Mouse (Mus musculus) heart, embryonic 10.5 days (tissue): ENCODE data around the gene Dmgdh. TPM values are rescaled to one million over a fixed set of nuclear protein-coding genes. Genes with fewer than 3 reads are reported as not detected.

ENCODE experiments used
- DNase-seq: peaks from one replicate; pipeline ENCODE4 v3.0.0-alpha.2; 2017; ENCODE audit warnings: low spot score
- H3K27ac ChIP-seq: fragments of 300-500 bp; sonication (generic); 2 replicates; pipeline ENCODE4 v1.5.1; 2016; ENCODE audit warnings: mild to moderate bottlenecking
- H3K27me3 ChIP-seq: fragments of 300-500 bp; sonication (generic); 2 replicates; pipeline ENCODE4 v1.6.1; 2016; ENCODE audit warnings: mild to moderate bottlenecking; ENCODE audit not compliant: poor library complexity, insufficient read depth, severe bottlenecking
- H3K36me3 ChIP-seq: fragments of 300-500 bp; sonication (generic); 2 replicates; pipeline ENCODE4 v1.6.1; 2016; ENCODE audit warnings: mild to moderate bottlenecking, moderate library complexity
- H3K4me1 ChIP-seq: fragments of 300-500 bp; sonication (generic); 2 replicates; pipeline ENCODE4 v1.6.1; 2016; ENCODE audit warnings: mild to moderate bottlenecking
- H3K4me3 ChIP-seq: fragments of 300-500 bp; sonication (generic); 2 replicates; pipeline ENCODE4 v1.5.1; 2016; ENCODE audit warnings: mild to moderate bottlenecking, moderate library complexity
- H3K9me3 ChIP-seq: fragments of 300-500 bp; sonication (generic); 2 replicates; pipeline ENCODE4 v1.6.1; 2016; ENCODE audit warnings: mild to moderate bottlenecking, moderate library complexity
- WGBS: fragments of 180-500 bp; shearing (Covaris S2); methylation state at CpG from one replicate; pipeline ENCODE4 v1.1.7; 2016; 5-methylcytosine and 5-hydroxymethylcytosine counted together
- polyA plus RNA-seq: library from polyadenylated mRNA; unstranded; fragments of >200 nt; fragmentation: Nextera tagmentation; extraction: Ambion mirVana; gene quantifications from 2 replicates; pipeline ENCODE4 v1.2.1, GENCODE M21; 2016

Dmgdh gene
- polyA plus RNA-seq, 1 experiment from 2014 or later = 1.1 TPM

- DNase-seq = no peak
- WGBS = 76% methylated on average over 3 of the region's 3 CpGs
- Histone ChIP-seq H3K27me3 (no peaks in the 10 kb centered on the region), H3K27ac (no peak overlapping the region), H3K4me3 (no peak overlapping the region), H3K4me1 (0 out of 2 replicates have a peak, but pooled peaks cover 2% of the 10 kb centered on the region), H3K9me3 (no peaks in the 10 kb centered on the region), H3K36me3 (no peaks in the 10 kb centered on the region)
Measured at GRCm38 (mm10) chr13:93762879-93763278, 88.6 kb downstream of the Dmgdh start.

DNA sequence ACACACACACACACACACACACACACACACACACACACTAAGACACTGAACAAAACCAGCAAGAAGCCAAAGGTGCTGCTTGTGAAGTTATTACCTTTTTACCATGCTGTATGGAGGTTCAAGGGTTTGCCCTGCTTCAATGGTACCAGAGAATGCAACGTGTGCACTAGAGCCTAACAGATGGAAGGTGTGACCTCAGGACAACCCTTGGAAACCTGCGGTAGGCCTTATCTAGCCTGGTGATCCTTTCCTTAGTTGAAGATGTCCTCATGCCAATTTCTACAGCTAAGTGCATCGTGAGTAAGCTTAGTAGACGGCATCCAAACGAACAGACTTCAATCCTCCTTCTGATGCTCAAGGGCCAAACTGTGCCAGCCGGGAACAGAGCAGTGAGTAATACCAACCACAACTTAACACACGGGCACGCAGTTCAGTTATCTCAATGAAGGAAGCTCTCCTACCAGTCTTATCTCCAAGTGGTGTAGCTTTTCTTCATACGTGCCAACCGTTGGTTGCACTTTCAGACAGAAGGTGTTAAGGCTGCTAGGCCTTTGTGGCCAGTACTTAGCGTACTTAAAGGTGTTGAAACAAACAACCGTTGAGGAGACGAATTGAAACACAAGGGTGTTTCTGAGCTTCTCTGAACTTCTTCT, 90.2 kb downstream of the Dmgdh start:
- H3K36me3 ChIP-seq = no peaks in the 10 kb centered on the region
- DNase-seq = no peak
- H3K4me3 ChIP-seq = no peak overlapping the region
- H3K4me1 ChIP-seq = no peaks in the 10 kb centered on the region
- WGBS = 75% methylated on average over 13 of the region's 13 CpGs
- peaks cover 5% of the 10 kb centered on the region; the same call in 1 of the 2 replicates for H3K27me3 ChIP-seq
- H3K27ac ChIP-seq = no peak overlapping the region
- no peaks in the 10 kb centered on the region for H3K9me3 ChIP-seq

DNA sequence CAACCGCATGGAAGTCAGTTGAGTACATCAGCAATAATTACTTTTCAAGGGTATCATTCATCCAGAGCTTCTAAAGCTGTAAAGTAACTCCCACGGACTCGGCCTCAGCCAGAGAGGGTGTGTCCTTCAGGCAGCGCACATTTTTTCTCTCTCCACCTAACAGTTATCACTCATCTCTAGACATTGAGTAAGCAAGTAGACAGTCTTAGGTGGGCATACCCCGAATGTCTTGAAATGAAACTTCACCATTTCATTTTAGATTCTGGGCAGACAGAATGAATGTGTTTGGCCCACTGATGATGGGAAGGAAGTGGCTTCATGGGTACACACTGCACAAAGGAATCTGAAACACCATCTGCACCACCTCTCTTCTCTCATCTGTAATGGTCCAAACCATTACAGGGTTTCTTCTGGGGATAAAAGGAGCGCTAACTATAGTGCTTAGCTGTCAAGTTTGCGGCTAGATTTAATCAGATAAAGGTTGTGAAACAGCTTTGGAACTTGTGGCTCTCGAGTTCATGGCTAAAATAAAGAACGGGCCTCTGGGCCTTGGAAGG, 96.9 kb downstream of the Dmgdh start:
- H3K4me3 ChIP-seq = peak overlapping the region; percentile 74
- 37% methylated on average over 9 of the region's 9 CpGs for WGBS
- no peaks in the 10 kb centered on the region for H3K36me3 ChIP-seq
- H3K27ac ChIP-seq = peak overlapping the region; percentile 93
- peaks cover 18% of the 10 kb centered on the region; the same call in 1 of the 2 replicates for H3K4me1 ChIP-seq
- DNase-seq = no peak
- peaks cover 13% of the 10 kb centered on the region; the same call in 1 of the 2 replicates for H3K27me3 ChIP-seq
- H3K9me3 ChIP-seq = no peaks in the 10 kb centered on the region

DNA sequence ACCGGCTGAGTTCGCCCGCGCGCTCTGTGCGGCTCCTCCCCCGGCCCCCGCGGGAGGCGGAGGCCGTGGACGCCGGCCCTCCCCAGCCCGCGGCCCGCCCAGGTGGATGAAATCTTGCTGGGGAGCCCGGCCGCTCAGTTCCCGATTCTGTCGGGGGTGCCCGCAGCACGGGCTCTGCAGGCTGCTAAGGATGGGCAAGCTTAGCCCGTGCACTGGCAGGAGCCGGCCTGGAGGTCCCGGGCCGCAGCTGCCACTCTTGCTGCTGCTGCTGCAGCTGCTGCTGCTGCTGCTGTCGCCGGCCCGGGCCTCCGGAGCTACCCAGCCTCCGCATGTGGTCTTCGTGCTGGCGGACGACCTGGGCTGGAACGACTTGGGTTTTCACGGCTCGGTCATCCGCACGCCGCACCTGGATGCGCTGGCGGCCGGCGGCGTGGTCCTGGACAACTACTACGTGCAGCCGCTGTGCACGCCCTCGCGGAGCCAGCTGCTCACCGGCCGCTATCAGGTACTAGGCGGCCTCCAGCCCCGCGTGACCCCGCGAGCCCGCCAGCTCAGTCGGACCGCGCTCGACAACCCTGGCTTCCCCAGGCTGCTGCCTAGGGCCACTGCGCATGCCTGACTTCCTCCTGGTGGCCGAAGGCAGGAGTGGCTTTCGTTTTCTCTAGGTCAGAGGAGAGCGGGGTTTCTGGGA, 97.5 kb downstream of the Dmgdh start, which contains the start of gene Arsb:
TSS of gene Arsb (plus strand) at position 43 of the 691 bp plus-strand sequence.
- peak; percentile 91 for DNase-seq
- under 1% methylated on average over 66 of the region's 66 CpGs for WGBS
- Histone ChIP-seq H3K4me3 (peak within 1 kb of the TSS; percentile 74), H3K27me3 (peaks cover 13% of the 10 kb centered on the region; the same call in 1 of the 2 replicates), H3K9me3 (no peaks in the 10 kb centered on the region), H3K27ac (peak within 1 kb of the TSS; percentile 93), H3K36me3 (no peaks in the 10 kb centered on the region), H3K4me1 (peaks cover 18% of the 10 kb centered on the region; the same call in 1 of the 2 replicates)

DNA sequence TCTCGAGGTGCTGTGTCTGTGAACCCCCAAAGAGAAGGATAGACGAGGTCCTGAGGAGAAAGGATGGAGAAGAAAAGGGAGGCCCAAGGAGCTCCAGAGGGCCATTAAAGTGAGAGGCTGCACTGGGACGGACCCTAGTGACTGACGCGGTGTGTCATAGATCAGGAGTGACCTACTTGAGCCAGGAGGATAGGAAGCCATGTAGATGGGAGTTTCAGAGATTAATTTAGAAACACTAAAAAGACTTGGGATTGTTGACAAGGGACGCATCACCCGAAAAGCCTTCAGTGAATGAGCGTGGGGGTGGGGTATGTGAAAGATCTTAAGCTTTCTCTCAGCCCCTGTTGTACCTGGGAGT, 98.0 kb downstream of the Dmgdh start:
- Histone ChIP-seq H3K36me3 (no peaks in the 10 kb centered on the region), H3K4me1 (peaks cover 18% of the 10 kb centered on the region; the same call in 1 of the 2 replicates), H3K9me3 (no peaks in the 10 kb centered on the region), H3K4me3 (peak overlapping the region; percentile 74), H3K27me3 (peaks cover 13% of the 10 kb centered on the region; the same call in 1 of the 2 replicates), H3K27ac (peak overlapping the region; percentile 93)
- 25% methylated on average over 8 of the region's 8 CpGs for WGBS
- DNase-seq = no peak

GRCm38 (mm10) chr13:93772861-93773260, 98.6 kb downstream of the Dmgdh start:
- H3K36me3 ChIP-seq = no peaks in the 10 kb centered on the region
- H3K9me3 ChIP-seq = no peaks in the 10 kb centered on the region
- peak overlapping the region; percentile 74 for H3K4me3 ChIP-seq
- 64% methylated on average over 7 of the region's 7 CpGs for WGBS
- peaks cover 13% of the 10 kb centered on the region; the same call in 1 of the 2 replicates for H3K27me3 ChIP-seq
- no peak overlapping the region for H3K27ac ChIP-seq
- H3K4me1 ChIP-seq = peaks cover 18% of the 10 kb centered on the region; the same call in 1 of the 2 replicates
- no peak for DNase-seq

DNA sequence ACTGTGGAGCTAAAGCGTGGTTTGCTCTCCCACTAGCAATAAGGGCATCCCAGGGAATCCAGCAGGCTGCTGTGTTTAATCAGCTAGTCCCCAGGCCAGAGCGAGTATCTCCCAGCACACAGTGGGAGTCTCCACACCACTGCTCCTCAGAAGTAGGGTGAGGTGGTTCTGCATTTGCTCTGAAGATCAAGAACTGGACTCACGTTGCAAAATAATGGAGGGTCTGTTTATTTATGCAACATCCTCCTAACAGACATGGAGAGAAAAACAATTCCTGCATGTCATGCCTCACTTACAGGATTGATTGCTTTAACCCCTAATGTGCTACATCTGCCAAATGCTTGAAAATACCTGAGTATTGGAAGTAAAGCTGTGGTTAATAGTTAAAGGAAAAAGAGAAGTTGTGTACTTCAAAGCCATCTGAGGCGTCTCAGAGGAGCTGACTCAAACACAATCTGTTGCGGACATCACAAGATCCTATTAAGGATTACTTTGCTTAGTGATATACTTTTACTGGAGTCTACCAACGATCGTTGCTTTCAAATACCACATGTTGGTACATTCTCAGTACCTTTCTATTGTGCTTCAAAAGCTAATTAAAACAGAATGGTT, 99.6 kb downstream of the Dmgdh start:
- Histone ChIP-seq H3K4me1 (peaks cover 18% of the 10 kb centered on the region; the same call in 1 of the 2 replicates), H3K27ac (no peak overlapping the region), H3K27me3 (peaks cover 13% of the 10 kb centered on the region; the same call in 1 of the 2 replicates), H3K4me3 (no peak overlapping the region), H3K9me3 (no peaks in the 10 kb centered on the region), H3K36me3 (no peaks in the 10 kb centered on the region)
- DNase-seq = no peak
- WGBS = 59% methylated on average over 7 of the region's 7 CpGs

GRCm38 (mm10) chr13:93782823-93783222, 108.6 kb downstream of the Dmgdh start:
- H3K36me3 ChIP-seq = no peaks in the 10 kb centered on the region
- no peak for DNase-seq
- no peaks in the 10 kb centered on the region for H3K4me1 ChIP-seq
- H3K27me3 ChIP-seq = no peaks in the 10 kb centered on the region
- 84% methylated on average over 5 of the region's 5 CpGs for WGBS
- no peaks in the 10 kb centered on the region for H3K9me3 ChIP-seq
- H3K27ac ChIP-seq = no peak overlapping the region
- no peak overlapping the region for H3K4me3 ChIP-seq

- Histone ChIP-seq H3K4me1 (no peaks in the 10 kb centered on the region), H3K9me3 (no peaks in the 10 kb centered on the region), H3K4me3 (no peak overlapping the region), H3K27me3 (no peaks in the 10 kb centered on the region), H3K36me3 (no peaks in the 10 kb centered on the region), H3K27ac (no peak overlapping the region)
- WGBS = 76% methylated on average over 3 of the region's 3 CpGs
- DNase-seq = no peak
Measured at GRCm38 (mm10) chr13:93785329-93785728, 111.1 kb downstream of the Dmgdh start.

GRCm38 (mm10) chr13:93786051-93786450, 111.8 kb downstream of the Dmgdh start:
- Histone ChIP-seq H3K9me3 (no peaks in the 10 kb centered on the region), H3K27ac (no peak overlapping the region), H3K27me3 (no peaks in the 10 kb centered on the region), H3K4me3 (no peak overlapping the region), H3K4me1 (no peaks in the 10 kb centered on the region), H3K36me3 (no peaks in the 10 kb centered on the region)
- DNase-seq = no peak
- 77% methylated on average over 2 of the region's 2 CpGs for WGBS

DNA sequence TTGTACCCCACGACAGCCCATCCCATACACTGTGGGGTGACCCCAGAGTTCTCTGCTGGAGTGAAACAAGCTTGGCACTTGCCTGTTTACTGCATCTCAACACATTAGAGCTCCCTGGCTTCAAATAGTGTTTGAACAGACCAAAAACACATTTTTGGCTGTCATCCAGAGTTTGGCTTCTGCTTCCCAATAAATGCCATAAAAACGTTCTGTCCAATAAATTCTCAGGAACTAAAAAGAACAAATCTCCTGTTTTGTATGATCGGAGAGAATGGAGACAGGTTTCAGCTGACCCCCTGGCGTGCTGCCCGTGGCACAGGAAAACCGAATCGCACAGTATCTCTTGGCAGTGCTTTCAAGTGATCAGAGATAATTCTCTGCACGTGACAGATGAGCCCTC, 113.4 kb downstream of the Dmgdh start:
- no peak overlapping the region for H3K4me3 ChIP-seq
- H3K27me3 ChIP-seq = no peaks in the 10 kb centered on the region
- H3K9me3 ChIP-seq = no peaks in the 10 kb centered on the region
- no peak overlapping the region for H3K27ac ChIP-seq
- no peaks in the 10 kb centered on the region for H3K36me3 ChIP-seq
- H3K4me1 ChIP-seq = no peaks in the 10 kb centered on the region
- WGBS = 77% methylated on average over 8 of the region's 8 CpGs
- DNase-seq = no peak

GRCm38 (mm10) chr13:93792945-93793642, 118.9 kb downstream of the Dmgdh start:
- H3K27ac ChIP-seq = no peak overlapping the region
- no peak for DNase-seq
- no peaks in the 10 kb centered on the region for H3K9me3 ChIP-seq
- H3K4me1 ChIP-seq = peaks cover 7% of the 10 kb centered on the region; the same call in 1 of the 2 replicates
- H3K36me3 ChIP-seq = peaks cover 1% of the 10 kb centered on the region; the same call in 1 of the 2 replicates
- WGBS = 51% methylated on average over 11 of the region's 11 CpGs
- H3K4me3 ChIP-seq = no peak overlapping the region
- 0 out of 2 replicates have a peak, but pooled peaks cover 4% of the 10 kb centered on the region for H3K27me3 ChIP-seq
